In the genomic region with DNA sequence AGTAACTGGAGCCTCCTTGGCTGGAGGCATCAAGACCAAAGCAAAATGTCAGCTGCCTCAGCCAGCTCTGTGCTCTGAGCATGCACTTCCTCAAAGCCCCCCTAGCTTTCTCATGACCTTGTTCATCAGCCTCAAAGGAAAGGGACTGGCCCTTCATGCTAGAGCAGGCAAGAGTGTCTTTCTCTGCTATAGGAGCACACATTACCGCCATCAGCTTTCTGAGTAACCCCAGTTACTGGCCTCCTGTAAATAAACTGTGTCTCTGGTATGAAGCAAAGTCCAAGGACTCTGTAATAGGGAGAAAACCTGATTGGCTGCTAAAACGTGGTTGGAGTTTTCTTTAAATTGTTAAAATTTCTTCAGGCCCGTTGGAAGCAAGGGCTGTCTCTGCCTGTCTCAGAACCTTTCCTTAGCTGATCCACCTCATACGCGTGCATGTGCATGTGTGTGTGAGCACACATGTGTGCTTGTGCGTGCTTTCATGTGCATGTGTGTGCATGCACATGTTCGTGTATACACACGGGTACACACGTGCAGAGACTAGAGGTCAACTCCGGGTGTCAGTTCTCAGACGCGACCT, we compare ENCODE assay signal across 22 mouse cellular contexts.
DNase-seq lines count a peak whose midpoint lies in the region; ATAC-seq lines count a peak whose summit lies in the region.
"Had no signal": no experiment of that assay in that cellular context is flagged by ENCODE, and none has a peak within 500 bp of the region (broad histone marks: within the 10 kb centered on the region; RNA-seq: fewer than 3 reads in every experiment).

No protein-coding gene starts in this region.

- no peak overlapping the region for H3K9ac ChIP-seq in liver, embryonic 16.5 days (ENCODE audit: low read depth, low read length)
- H3K9ac ChIP-seq in liver, embryonic 11.5 days (ENCODE audit: low read depth, low read length) = no peak overlapping the region
- no peak overlapping the region for H3K9ac ChIP-seq in midbrain, embryonic 13.5 days (replicated peaks)
- H3K9ac ChIP-seq: embryonic facial prominence, embryonic 12.5 days; embryonic facial prominence, embryonic 15.5 days; forebrain, postnatal 0 days; hindbrain, embryonic 12.5 days had no signal

- no peak overlapping the region for H3K27ac ChIP-seq in liver, embryonic 16.5 days (ENCODE audit: low read length)
- no peak overlapping the region for H3K27ac ChIP-seq in liver, embryonic 11.5 days (ENCODE audit: low read depth, low read length)
- H3K27ac ChIP-seq in midbrain, embryonic 13.5 days = no peak overlapping the region
- H3K27ac ChIP-seq: embryonic facial prominence, embryonic 12.5 days; embryonic facial prominence, embryonic 15.5 days; gastrocnemius, adult 2 months; hindbrain, embryonic 12.5 days had no signal

- H3K4me2 ChIP-seq in liver, embryonic 16.5 days (ENCODE audit: low read depth, low read length) = no peak overlapping the region
- no peak overlapping the region for H3K4me2 ChIP-seq in liver, embryonic 11.5 days
- H3K4me2 ChIP-seq in midbrain, embryonic 13.5 days (replicated peaks) = no peak overlapping the region
- H3K4me2 ChIP-seq: embryonic facial prominence, embryonic 12.5 days; embryonic facial prominence, embryonic 15.5 days; heart, embryonic 11.5 days; hindbrain, embryonic 12.5 days had no signal

- no peak overlapping the region for H3K4me3 ChIP-seq in liver, embryonic 16.5 days (ENCODE audit: low read depth, low read length)
- no peak overlapping the region for H3K4me3 ChIP-seq in liver, embryonic 11.5 days (ENCODE audit: low read depth, low read length)
- H3K4me3 ChIP-seq in midbrain, embryonic 13.5 days (replicated peaks) = no peak overlapping the region
- H3K4me3 ChIP-seq: embryonic facial prominence, embryonic 12.5 days; embryonic facial prominence, embryonic 15.5 days; gastrocnemius, adult 2 months; hindbrain, embryonic 12.5 days had no signal

- no peaks in the 10 kb centered on the region for H3K4me1 ChIP-seq in liver, embryonic 16.5 days (ENCODE audit: control insufficient read depth, low read depth, low read length)
- H3K4me1 ChIP-seq in liver, embryonic 11.5 days (replicated peaks; ENCODE audit: control insufficient read depth, insufficient read depth, low read length) = no peaks in the 10 kb centered on the region
- H3K4me1 ChIP-seq in midbrain, embryonic 13.5 days (replicated peaks) = no peaks in the 10 kb centered on the region
- H3K4me1 ChIP-seq: embryonic facial prominence, embryonic 12.5 days; embryonic facial prominence, embryonic 15.5 days had no signal

- no peaks in the 10 kb centered on the region for H3K27me3 ChIP-seq in liver, embryonic 16.5 days (ENCODE audit: control insufficient read depth, insufficient read depth, low read depth, low read length)
- no peaks in the 10 kb centered on the region for H3K27me3 ChIP-seq in liver, embryonic 11.5 days (replicated peaks; ENCODE audit: control insufficient read depth, insufficient read depth, low read length)
- no peaks in the 10 kb centered on the region for H3K27me3 ChIP-seq in midbrain, embryonic 13.5 days
- H3K27me3 ChIP-seq: embryonic facial prominence, embryonic 12.5 days; embryonic facial prominence, embryonic 15.5 days; hindbrain, embryonic 12.5 days had no signal

- 70% methylated on average over 12 of the region's 12 CpGs for WGBS in liver, embryonic 16.5 days (ENCODE audit: insufficient replicate concordance)
- WGBS in liver, embryonic 11.5 days = 84% methylated on average over 12 of the region's 12 CpGs
- WGBS in midbrain, embryonic 13.5 days = 91% methylated on average over 12 of the region's 12 CpGs

- ATAC-seq in liver, embryonic 16.5 days (ENCODE audit: low read depth) = peak; percentile 58; the same call in 1 of the 2 replicates
- ATAC-seq in liver, embryonic 11.5 days (replicated peaks; ENCODE audit: low FRiP score) = no peak
- no peak for ATAC-seq in midbrain, embryonic 13.5 days
- ATAC-seq: CD4-positive, CD25-positive, alpha-beta regulatory T cell, adult 4 months; forebrain, embryonic 14.5 days; forebrain, postnatal 0 days had no signal

- no peaks in the 10 kb centered on the region for H3K36me3 ChIP-seq in liver, embryonic 16.5 days (ENCODE audit: control insufficient read depth, insufficient read depth)
- no peaks in the 10 kb centered on the region for H3K36me3 ChIP-seq in liver, embryonic 11.5 days (ENCODE audit: control insufficient read depth, insufficient read depth, low read length)
- H3K36me3 ChIP-seq in midbrain, embryonic 13.5 days = no peaks in the 10 kb centered on the region
- H3K36me3 ChIP-seq: embryonic facial prominence, embryonic 12.5 days; embryonic facial prominence, embryonic 15.5 days; hindbrain, embryonic 12.5 days had no signal

- no peaks in the 10 kb centered on the region for H3K9me3 ChIP-seq in liver, embryonic 16.5 days (replicated peaks; ENCODE audit: control insufficient read depth, low read length)
- H3K9me3 ChIP-seq in liver, embryonic 11.5 days (ENCODE audit: control insufficient read depth, low read length) = no peaks in the 10 kb centered on the region
- no peaks in the 10 kb centered on the region for H3K9me3 ChIP-seq in midbrain, embryonic 13.5 days
- H3K9me3 ChIP-seq: embryonic facial prominence, embryonic 12.5 days; embryonic facial prominence, embryonic 15.5 days; hindbrain, embryonic 12.5 days had no signal

- DNase-seq in kidney, adult 9 months = peak; percentile 9
- no peak for DNase-seq in kidney, postnatal 10 days
- DNase-seq in liver, embryonic 11.5 days (ENCODE audit: low spot score) = no peak
- DNase-seq in yolk sac, embryonic 10.5 days (ENCODE audit: low spot score) = peak; percentile 57
- DNase-seq: adrenal gland, adult 2 months; adrenal gland, postnatal 14 days; cerebellum, adult 11 months; cerebellum, adult 2 months; cerebellum, adult 9-11 months; cerebellum, postnatal 25 days; forebrain, postnatal 0 days; gastrocnemius, adult 2 months; gastrocnemius, postnatal 14 days; heart, adult 11 months had no signal

Comparison
In these comparisons a context has a peak if more than half of its experiments do, and no peak if none do; other contexts are left out.
1. DNase-seq: peak in kidney, adult 9 months (single experiment) and yolk sac, embryonic 10.5 days (single experiment); none in kidney, postnatal 10 days (single experiment) and liver, embryonic 11.5 days (single experiment).